Mouse (Mus musculus): ENCODE data around the gene Dtx4.

GRCm38 (mm10) chr19:12498321-12498720 is 2.9 kb downstream of the Dtx4 start:
- TF ChIP-seq MAFK (IDR thresholded peaks at IDR 0.05; ENCODE audit: insufficient replicate concordance, low read length) (no peak), CTCF (conservative IDR thresholded peaks at IDR 0.05 in 1 of 2, IDR thresholded peaks at IDR 0.05 in 1 of 2; ENCODE audit: low read depth in 2 of 2, low read length in 2 of 2) (no peak), USF1 (IDR thresholded peaks at IDR 0.05; ENCODE audit: low read depth, low read length) (no peak)

All from CH12.LX (cell line).